Mouse (Mus musculus) adrenal gland, adult 8-10 months (tissue): Measurements from ENCODE around the gene Snx32. TPM values are rescaled to one million over a fixed set of nuclear protein-coding genes. Genes with fewer than 3 reads are reported as not detected.

ENCODE experiments used
- DNase-seq: peaks from one replicate; pipeline ENCODE4 v3.0.0; 2022
- total RNA-seq, 4 experiments: library from RNA; stranded (reverse); gene quantifications; 2 replicates each; pipeline ENCODE4 v1.2.4; 2022

Gene Snx32
- 10 to 100 TPM; 13.4 to 35.0 (median 23.9) TPM for total RNA-seq

GRCm38 (mm10) chr19:5510031-5511026 is at the start of gene Snx32:
Gene Snx32, minus strand, starts transcription at chr19:5510538.
- DNase-seq: peak; percentile 99

- DNase-seq: no peak
Measured at GRCm38 (mm10) chr19:5559631-5560456, 49.5 kb upstream of the Snx32 start.

GRCm38 (mm10) chr19:5559229-5559628 is 48.9 kb upstream of the Snx32 start:
- no peak for DNase-seq

GRCm38 (mm10) chr19:5558770-5559169 is 48.4 kb upstream of the Snx32 start:
- DNase-seq: no peak

- DNase-seq: no peak
Measured at GRCm38 (mm10) chr19:5558169-5558568, 47.8 kb upstream of the Snx32 start.

GRCm38 (mm10) chr19:5554212-5554611 is 43.9 kb upstream of the Snx32 start:
- DNase-seq: no peak

- no peak for DNase-seq
Measured at GRCm38 (mm10) chr19:5553802-5554201, 43.5 kb upstream of the Snx32 start.

GRCm38 (mm10) chr19:5547471-5548056 is 37.2 kb upstream of the Snx32 start:
- DNase-seq: no peak

- DNase-seq: no peak
Measured at GRCm38 (mm10) chr19:5544031-5544430, 33.7 kb upstream of the Snx32 start.

- no peak for DNase-seq
Measured at GRCm38 (mm10) chr19:5543362-5543761, 33.0 kb upstream of the Snx32 start.

GRCm38 (mm10) chr19:5538786-5539185 is 28.4 kb upstream of the Snx32 start:
- DNase-seq: no peak

GRCm38 (mm10) chr19:5532520-5532919 is 22.2 kb upstream of the Snx32 start:
- no peak for DNase-seq

GRCm38 (mm10) chr19:5530138-5530524 is 19.8 kb upstream of the Snx32 start:
- DNase-seq: no peak

GRCm38 (mm10) chr19:5529325-5530137 is 19.2 kb upstream of the Snx32 start:
- peak; percentile 93 for DNase-seq

- DNase-seq: no peak
Measured at GRCm38 (mm10) chr19:5525204-5525603, 14.9 kb upstream of the Snx32 start.

- no peak for DNase-seq
Measured at GRCm38 (mm10) chr19:5518721-5519120, 8.4 kb upstream of the Snx32 start.

- DNase-seq: no peak
Measured at GRCm38 (mm10) chr19:5516906-5517505, 6.7 kb upstream of the Snx32 start.

GRCm38 (mm10) chr19:5515840-5516777 is 5.8 kb upstream of the Snx32 start:
- no peak for DNase-seq

GRCm38 (mm10) chr19:5513005-5513349 is 2.6 kb upstream of the Snx32 start:
- DNase-seq: no peak
